Mouse (Mus musculus) G1E (cell line): ENCODE data around the gene Ap4e1.

Source experiments
- CTCF ChIP-seq: IDR thresholded peaks from 2 replicates; pipeline ENCODE4 v1.5.1; 2012; ENCODE audit warnings: low read depth, low read length, inconsistent platforms, mixed read lengths
- GATA1 ChIP-seq: IDR thresholded peaks from 2 replicates; pipeline ENCODE4 v1.6.1; 2012; ENCODE audit warnings: borderline replicate concordance, low read length, inconsistent platforms, mixed read lengths
- GATA2 ChIP-seq: IDR thresholded peaks from 2 replicates; pipeline ENCODE4 v1.6.1; 2012; ENCODE audit warnings: low read depth, low read length, inconsistent platforms, borderline replicate concordance
- POLR2AphosphoS5 ChIP-seq: IDR thresholded peaks from 2 replicates; pipeline ENCODE4 v1.6.1; 2012; ENCODE audit warnings: low read depth, low read length, inconsistent platforms; ENCODE audit not compliant: insufficient replicate concordance

DNA sequence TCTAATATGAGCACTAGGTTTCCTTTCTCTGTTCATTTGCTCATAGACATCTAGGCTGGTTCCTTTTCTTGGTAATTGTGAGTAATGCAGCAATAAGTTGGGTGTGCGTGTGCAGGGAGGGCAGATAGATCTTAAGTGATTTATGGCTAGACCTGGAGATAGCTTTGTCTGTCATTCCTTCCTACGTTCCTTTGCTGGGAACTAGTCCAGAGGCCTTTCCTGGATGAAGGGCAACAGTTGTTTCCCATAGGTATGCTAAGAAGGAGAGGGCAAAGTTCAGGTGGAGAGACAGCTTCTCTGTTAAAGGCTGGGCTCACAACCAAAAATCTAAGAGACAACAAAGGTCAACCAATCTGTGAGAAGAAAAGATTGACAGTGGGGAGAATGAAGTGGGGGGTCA, 46.8 kb upstream of the Ap4e1 start:
- TF ChIP-seq CTCF = no peak
- no peak for TF ChIP-seq GATA1
- TF ChIP-seq GATA2 = no peak
- no peak for TF ChIP-seq POLR2AphosphoS5
